Mouse (Mus musculus) MEL (cell line): Measurements from ENCODE around the gene Clstn3. TPM values are rescaled to one million over a fixed set of nuclear protein-coding genes. Genes with fewer than 3 reads are reported as not detected.

Experiments used
- DNase-seq: peaks from one replicate; pipeline ENCODE4 v3.0.0; 2011; ENCODE audit warnings: low read depth, low spot score
- H3K27ac ChIP-seq: 2 replicates; pipeline ENCODE4 v1.5.1; 2012; ENCODE audit warnings: low read depth, mild to moderate bottlenecking, control low read depth, low read length, moderate library complexity; ENCODE audit not compliant: control insufficient read depth
- H3K27me3 ChIP-seq, 2 experiments: fragments of 150-350 bp in 1 of 2; sonication (generic) in 1 of 2; 2 replicates each; pipeline ENCODE4 v1.6.1; 2012; ENCODE audit warnings: low read length in 2 of 2, mild to moderate bottlenecking in 2 of 2, improper control_type of control experiment in 1 of 2, moderate library complexity in 1 of 2; ENCODE audit not compliant: insufficient read depth in 2 of 2, control insufficient read depth in 1 of 2
- H3K36me3 ChIP-seq, 2 experiments: 2 replicates each; pipeline ENCODE4 v1.6.1; 2012 to 2014; ENCODE audit warnings: low read length in 2 of 2, improper control_type of control experiment in 1 of 2, inconsistent platforms in 1 of 2, mild to moderate bottlenecking in 1 of 2; ENCODE audit not compliant: insufficient read depth in 2 of 2, control insufficient read depth in 1 of 2
- H3K4me1 ChIP-seq, 2 experiments: fragments of 150-350 bp in 1 of 2; sonication (generic) in 1 of 2; 2 replicates each; pipeline ENCODE4 v1.6.1; 2012; ENCODE audit warnings: low read length in 2 of 2, improper control_type of control experiment in 1 of 2, mild to moderate bottlenecking in 1 of 2; ENCODE audit not compliant: insufficient read depth in 2 of 2, control insufficient read depth in 1 of 2
- H3K4me3 ChIP-seq, 2 experiments: fragments of 150-350 bp in 1 of 2; sonication (generic) in 1 of 2; 2 replicates each; pipeline ENCODE4 v1.5.1; 2012; ENCODE audit warnings: low read depth in 2 of 2, low read length in 2 of 2, mild to moderate bottlenecking in 2 of 2, moderate library complexity in 2 of 2, control low read depth in 1 of 2, improper control_type of control experiment in 1 of 2; ENCODE audit not compliant: control insufficient read depth in 1 of 2, insufficient read depth in 1 of 2
- H3K79me2 ChIP-seq: 2 replicates; pipeline ENCODE4 v1.6.1; 2012; ENCODE audit warnings: mild to moderate bottlenecking, low read length, moderate library complexity; ENCODE audit not compliant: control insufficient read depth, poor library complexity, insufficient read depth
- H3K9ac ChIP-seq: 2 replicates; pipeline ENCODE4 v1.6.1; 2012; ENCODE audit warnings: low read depth, mild to moderate bottlenecking, control low read depth, low read length, moderate library complexity; ENCODE audit not compliant: control insufficient read depth, poor library complexity, severe bottlenecking
- H3K9me3 ChIP-seq: fragments of 150-350 bp; sonication (generic); replicated peaks from 2 replicates; pipeline ENCODE4 v1.6.1; 2012; ENCODE audit warnings: mild to moderate bottlenecking, low read length, improper control_type of control experiment, moderate library complexity; ENCODE audit not compliant: insufficient read depth
- CHD1 ChIP-seq: IDR thresholded peaks from 2 replicates; pipeline ENCODE4 v1.6.1; 2012; ENCODE audit warnings: low read depth, mild to moderate bottlenecking, inconsistent platforms, low read length, improper control_type of control experiment
- CTCF ChIP-seq, 3 experiments: IDR thresholded peaks in 2 of 3; conservative IDR thresholded peaks in 1 of 3; 2 replicates each; pipeline ENCODE4 v1.5.1; 2011 to 2012; ENCODE audit warnings: low read length in 3 of 3, low read depth in 2 of 3, mild to moderate bottlenecking in 2 of 3, improper control_type of control experiment in 1 of 3, inconsistent platforms in 1 of 3, mixed read lengths in 1 of 3, moderate library complexity in 1 of 3; ENCODE audit not compliant: control insufficient read depth in 1 of 3, insufficient read depth in 1 of 3, poor library complexity in 1 of 3, severe bottlenecking in 1 of 3
- ELF1 ChIP-seq: IDR thresholded peaks from 2 replicates; pipeline ENCODE4 v1.6.1; 2014; ENCODE audit warnings: low read depth, mild to moderate bottlenecking, inconsistent platforms, low read length, improper control_type of control experiment, moderate library complexity
- ETS1 ChIP-seq: IDR thresholded peaks from 2 replicates; pipeline ENCODE4 v1.6.1; 2012; ENCODE audit warnings: low read depth, mild to moderate bottlenecking, inconsistent platforms, low read length, improper control_type of control experiment, moderate library complexity
- MAFK ChIP-seq: IDR thresholded peaks from 2 replicates; pipeline ENCODE4 v1.6.1; 2011; ENCODE audit warnings: low read depth, mild to moderate bottlenecking, low read length, improper control_type of control experiment, borderline replicate concordance
- MXI1 ChIP-seq: IDR thresholded peaks from 2 replicates; pipeline ENCODE4 v1.6.1; 2011; ENCODE audit warnings: mild to moderate bottlenecking, low read depth, low read length, improper control_type of control experiment
- POLR2A ChIP-seq, 2 experiments: IDR thresholded peaks; 2 replicates each; pipeline ENCODE4 v1.6.1; 2011 to 2012; ENCODE audit warnings: low read length in 2 of 2, mild to moderate bottlenecking in 2 of 2, control low read depth in 1 of 2, improper control_type of control experiment in 1 of 2, low read depth in 1 of 2, moderate library complexity in 1 of 2; ENCODE audit not compliant: control insufficient read depth in 1 of 2, insufficient read depth in 1 of 2, poor library complexity in 1 of 2
- POLR2AphosphoS2 ChIP-seq: IDR thresholded peaks from 2 replicates; pipeline ENCODE4 v1.6.1; 2011; ENCODE audit warnings: low read length, improper control_type of control experiment
- POLR2AphosphoS5 ChIP-seq: IDR thresholded peaks from 2 replicates; pipeline ENCODE4 v1.6.1; 2012; ENCODE audit warnings: low read depth, borderline replicate concordance, mild to moderate bottlenecking, inconsistent platforms, low read length, moderate library complexity, mixed read lengths
- RAD21 ChIP-seq: IDR thresholded peaks from 2 replicates; pipeline ENCODE4 v1.6.1; 2011; ENCODE audit warnings: mild to moderate bottlenecking, low read depth, low read length, improper control_type of control experiment
- RCOR1 ChIP-seq: IDR thresholded peaks from 2 replicates; pipeline ENCODE4 v1.6.1; 2012; ENCODE audit warnings: low read depth, mild to moderate bottlenecking, inconsistent platforms, low read length, improper control_type of control experiment
- TAL1 ChIP-seq: IDR thresholded peaks from 2 replicates; pipeline ENCODE4 v1.6.1; 2012; ENCODE audit warnings: mild to moderate bottlenecking, inconsistent platforms, low read length, moderate library complexity, mixed read lengths
- TBP ChIP-seq: IDR thresholded peaks from 2 replicates; pipeline ENCODE4 v1.8.0; 2011; ENCODE audit warnings: low read depth, low read length, improper control_type of control experiment
- TCF12 ChIP-seq: IDR thresholded peaks from 2 replicates; pipeline ENCODE4 v1.6.1; 2014; ENCODE audit warnings: low read depth, mild to moderate bottlenecking, inconsistent platforms, low read length, improper control_type of control experiment, moderate library complexity
- UBTF ChIP-seq: IDR thresholded peaks from 2 replicates; pipeline ENCODE4 v1.6.1; 2012; ENCODE audit warnings: low read depth, mild to moderate bottlenecking, inconsistent platforms, low read length, improper control_type of control experiment, moderate library complexity, borderline replicate concordance; ENCODE audit not compliant: insufficient read depth
- USF1 ChIP-seq: IDR thresholded peaks from 2 replicates; pipeline ENCODE4 v1.6.1; 2014; ENCODE audit warnings: low read depth, mild to moderate bottlenecking, inconsistent platforms, low read length, improper control_type of control experiment, moderate library complexity
- USF2 ChIP-seq, 2 experiments: IDR thresholded peaks; 2 replicates each; pipeline ENCODE4 v1.6.1; 2011 to 2012; ENCODE audit warnings: improper control_type of control experiment in 2 of 2, low read length in 2 of 2, borderline replicate concordance in 1 of 2, inconsistent platforms in 1 of 2, low read depth in 1 of 2, mild to moderate bottlenecking in 1 of 2; ENCODE audit not compliant: insufficient read depth in 1 of 2
- ZKSCAN1 ChIP-seq: IDR thresholded peaks from 2 replicates; pipeline ENCODE4 v1.6.1; 2012; ENCODE audit warnings: low read depth, mild to moderate bottlenecking, inconsistent platforms, low read length, improper control_type of control experiment, moderate library complexity
- ZMIZ1 ChIP-seq: IDR thresholded peaks from 2 replicates; pipeline ENCODE4 v1.6.1; 2012; ENCODE audit warnings: low read depth, mild to moderate bottlenecking, inconsistent platforms, low read length, improper control_type of control experiment, moderate library complexity
- ZNF384 ChIP-seq: IDR thresholded peaks from 2 replicates; pipeline ENCODE4 v1.6.1; 2012; ENCODE audit warnings: low read depth, mild to moderate bottlenecking, inconsistent platforms, low read length, improper control_type of control experiment
- polyA plus RNA-seq, 2 experiments: library from polyadenylated mRNA; stranded (reverse) in 1 of 2; unstranded in 1 of 2; fragments of >175 nt in 1 of 2; fragments of >200 nt in 1 of 2; gene quantifications; 2 replicates each; pipeline versions ENCODE4 v1.2.1 to v1.2.4; 2012; ENCODE audit warnings: low replicate concordance in 2 of 2, low read depth in 1 of 2; ENCODE audit not compliant: insufficient read length in 2 of 2, insufficient read depth in 1 of 2, missing spikeins in 1 of 2
- total RNA-seq: library from RNA; depleted of rRNA; stranded (reverse); fragments of 300-350 nt; gene quantifications from 2 replicates; pipeline ENCODE4 v1.2.3, GENCODE M21; 2012

Clstn3 gene
- total and polyA plus RNA-seq, 3 experiments, result 51.3 to 59.8 TPM; not detected in 1

GRCm38 (mm10) chr6:124477922-124478651 is 13.5 kb upstream of the Clstn3 start:
- peak overlapping the region; percentile 96 for H3K27ac ChIP-seq
- peaks cover 29% of the 10 kb centered on the region for H3K79me2 ChIP-seq
- peak overlapping the region; percentile 65 to 76 for H3K4me3 ChIP-seq
- H3K9me3 ChIP-seq, result no peaks in the 10 kb centered on the region
- DNase-seq, result peak; percentile 98
- H3K4me1 ChIP-seq, result peaks cover 0 to 33% of the 10 kb centered on the region in 2 experiments; a peak in 3 of 4 replicates
- peak overlapping the region; percentile 86 for H3K9ac ChIP-seq
- H3K27me3 ChIP-seq, result no peaks in the 10 kb centered on the region
- TF ChIP-seq TCF12 (no peak), MXI1 (no peak), RAD21 (no peak), ZKSCAN1 (no peak), UBTF (no peak), CHD1 (no peak), TAL1 (peak; percentile 44), POLR2A (IDR thresholded peaks at IDR 0.05; ENCODE audit: control insufficient read depth in 1 of 2, insufficient read depth in 1 of 2, low read depth in 1 of 2, low read length in 2 of 2, poor library complexity in 1 of 2) (peak in 1 of 2 experiments; percentile 79; a peak in 1 of 4 replicates), ELF1 (no peak), RCOR1 (no peak), ETS1 (no peak)
- TF ChIP-seq, all 39 proteins: peak for 2
- H3K36me3 ChIP-seq, result peaks cover 0 to 14% of the 10 kb centered on the region in 2 experiments; a peak in 2 of 4 replicates

GRCm38 (mm10) chr6:124477221-124477655 is 12.6 kb upstream of the Clstn3 start:
- Histone ChIP-seq H3K79me2 (peaks cover 37% of the 10 kb centered on the region), H3K36me3 (peaks cover 0 to 14% of the 10 kb centered on the region in 2 experiments; a peak in 2 of 4 replicates), H3K4me3 (peak overlapping the region; percentile 65 to 76), H3K9me3 (no peaks in the 10 kb centered on the region), H3K27me3 (no peaks in the 10 kb centered on the region), H3K9ac (peak overlapping the region; percentile 86), H3K27ac (peak overlapping the region; percentile 96), H3K4me1 (peaks cover 0 to 30% of the 10 kb centered on the region in 2 experiments; a peak in 3 of 4 replicates)
- DNase-seq, result peak; percentile 70
- no peak for TF ChIP-seq USF2 (IDR thresholded peaks at IDR 0.05; ENCODE audit: borderline replicate concordance in 1 of 2, insufficient read depth in 1 of 2, low read depth in 1 of 2, low read length in 2 of 2)
- no peak for TF ChIP-seq ZNF384
- no peak for TF ChIP-seq ZKSCAN1
- no peak for TF ChIP-seq ZMIZ1
- TF ChIP-seq TBP, result no peak
- TF ChIP-seq POLR2A (IDR thresholded peaks at IDR 0.05; ENCODE audit: control insufficient read depth in 1 of 2, insufficient read depth in 1 of 2, low read depth in 1 of 2, low read length in 2 of 2, poor library complexity in 1 of 2), result no peak
- TF ChIP-seq MXI1, result no peak
- no peak for TF ChIP-seq MAFK
- no peak for TF ChIP-seq POLR2AphosphoS2
- TF ChIP-seq USF1, result no peak
- no peak for TF ChIP-seq CHD1
- no peak for TF ChIP-seq POLR2AphosphoS5
- TF ChIP-seq CTCF (IDR thresholded peaks at IDR 0.05 in 2 of 3, conservative IDR thresholded peaks at IDR 0.05 in 1 of 3; ENCODE audit: control insufficient read depth in 1 of 3, insufficient read depth in 1 of 3, low read depth in 2 of 3, low read length in 3 of 3, poor library complexity in 1 of 3, severe bottlenecking in 1 of 3), result no peak
